Mouse (Mus musculus): ENCODE measurements around the gene Rpf1.

Rpf1 gene

DNA sequence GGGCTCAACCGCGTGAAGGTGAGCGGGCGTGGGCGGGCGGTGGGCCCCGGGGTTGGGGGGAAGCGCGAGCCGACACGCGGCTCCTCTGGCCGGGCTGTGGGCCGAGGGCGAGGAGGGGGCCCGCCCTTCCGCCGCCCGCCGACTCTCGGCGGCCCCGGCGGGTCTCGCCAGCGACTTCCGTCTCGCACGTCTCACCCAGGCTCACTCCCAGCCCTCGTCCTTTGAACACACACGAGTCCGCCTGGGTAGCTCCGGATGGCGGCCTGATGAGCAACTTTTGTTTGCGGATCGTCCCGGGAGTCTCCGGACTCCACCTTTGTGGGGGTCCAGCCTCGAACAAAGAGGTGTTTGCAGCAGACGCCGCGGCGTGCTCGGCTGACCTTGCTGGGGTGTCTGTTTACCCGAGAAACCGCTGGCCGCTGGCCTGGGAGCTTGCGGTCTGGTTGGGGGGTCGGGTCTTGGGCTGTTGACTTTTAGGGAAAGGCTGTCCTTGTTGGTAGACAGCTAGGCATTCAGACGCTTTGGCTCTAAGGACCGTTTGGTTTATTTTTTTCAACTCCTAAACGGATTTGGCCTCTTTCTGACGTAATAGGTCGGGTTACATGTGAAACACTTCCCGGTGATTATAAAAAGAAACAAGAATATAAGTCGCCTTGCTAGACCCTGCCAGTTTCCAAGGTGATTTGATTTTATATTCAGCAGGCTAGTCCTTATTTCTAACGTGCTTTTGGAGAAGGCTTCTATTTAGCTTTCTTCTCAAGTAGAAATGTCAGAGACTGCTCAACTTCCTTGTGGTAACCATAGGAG is 21.0 kb downstream of the Rpf1 start:
- ATAC-seq (ENCODE audit: low TSS enrichment): 0 out of 2 replicates have a peak, but pooled peaks have one; percentile 15

- ATAC-seq (ENCODE audit: low TSS enrichment): peak; percentile 80
Observed at GRCm38 (mm10) chr3:146499431-146500002, 21.7 kb downstream of the Rpf1 start, which contains the start of the genes Spata1 and Gng5. Gene Spata1, minus strand, starts transcription at chr3:146499753. Gene Gng5, plus strand, starts transcription at chr3:146499807.

- no peak for ATAC-seq (ENCODE audit: low TSS enrichment)
Observed at GRCm38 (mm10) chr3:146498989-146499388, 22.2 kb downstream of the Rpf1 start.

DNA sequence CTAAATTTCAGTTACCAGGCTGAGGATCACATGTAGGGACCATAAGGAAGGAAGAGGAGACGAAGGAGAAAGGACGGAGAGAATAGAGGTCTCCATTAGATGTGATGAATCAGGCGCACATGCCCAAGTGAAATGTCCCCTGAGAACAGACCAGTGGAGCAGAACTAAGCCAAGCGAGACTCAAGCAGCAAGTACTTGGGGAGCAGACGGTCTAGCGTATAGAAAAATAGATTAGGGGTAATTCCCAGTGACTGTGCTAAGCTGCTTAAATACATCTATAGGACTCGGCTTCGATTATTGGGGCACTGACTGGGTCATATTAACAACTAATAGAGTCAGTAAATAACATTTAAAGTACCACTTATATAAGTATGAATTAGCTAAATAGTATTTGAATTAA is 26.3 kb downstream of the Rpf1 start:
- no peak for ATAC-seq (ENCODE audit: low TSS enrichment)

GRCm38 (mm10) chr3:146486464-146486863 is 34.8 kb downstream of the Rpf1 start:
- ATAC-seq (ENCODE audit: low TSS enrichment): no peak

- no peak for ATAC-seq (ENCODE audit: low TSS enrichment)
Observed at GRCm38 (mm10) chr3:146482044-146482443, 39.2 kb downstream of the Rpf1 start.

- ATAC-seq (ENCODE audit: low TSS enrichment): no peak
Observed at GRCm38 (mm10) chr3:146474428-146474827, 46.8 kb downstream of the Rpf1 start.

- ATAC-seq (ENCODE audit: low TSS enrichment): no peak
Observed at GRCm38 (mm10) chr3:146473741-146474140, 47.5 kb downstream of the Rpf1 start.

DNA sequence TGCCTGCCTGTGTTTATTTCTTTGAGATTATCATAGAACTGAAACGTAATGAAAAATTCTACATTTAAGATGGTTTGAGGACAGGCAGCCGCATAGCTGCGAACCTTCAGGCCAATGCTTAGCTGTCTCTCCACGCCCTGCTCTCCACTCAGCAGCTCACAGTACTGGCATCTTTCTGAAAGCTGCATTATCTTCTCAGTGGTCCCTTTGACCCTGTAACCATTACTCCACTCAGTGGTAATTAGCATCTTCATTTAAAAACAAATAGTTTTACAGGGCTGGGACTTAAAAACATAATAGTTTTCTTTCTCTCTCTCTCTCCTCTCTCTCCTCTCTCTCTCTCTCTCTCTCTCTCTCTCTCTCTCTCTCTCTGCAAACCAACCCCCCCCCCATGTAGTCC is 48.6 kb downstream of the Rpf1 start:
- no peak for ATAC-seq (ENCODE audit: low TSS enrichment)

- ATAC-seq (ENCODE audit: low TSS enrichment): no peak
Observed at GRCm38 (mm10) chr3:146469226-146469625, 52.0 kb downstream of the Rpf1 start.

DNA sequence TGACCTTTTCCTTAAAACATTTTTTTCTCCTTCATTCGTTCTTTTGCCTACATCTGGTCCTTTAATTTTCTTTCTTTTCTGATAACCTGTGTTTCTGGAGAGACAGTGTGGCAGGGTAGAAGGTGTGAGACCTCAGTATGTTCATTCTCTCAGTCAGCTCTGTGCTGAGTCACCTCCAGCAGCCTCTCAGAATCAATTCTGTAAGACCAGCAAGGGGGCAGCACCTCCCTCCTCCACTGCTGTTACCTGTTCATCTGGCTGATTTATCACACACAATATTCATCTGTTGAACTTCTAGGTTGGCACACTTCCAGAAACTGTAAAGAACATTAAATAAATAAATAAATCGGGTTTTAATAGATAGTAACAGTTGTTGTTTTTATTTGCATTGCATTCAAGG is 58.3 kb downstream of the Rpf1 start:
- ATAC-seq (ENCODE audit: low TSS enrichment): no peak

Data from frontal cortex, adult (tissue).